Mouse (Mus musculus): ENCODE results near the gene Mtmr3.
A peak's percentile ranks its signal among the peaks of the same experiment; 100 is the strongest.

Mtmr3 gene

DNA sequence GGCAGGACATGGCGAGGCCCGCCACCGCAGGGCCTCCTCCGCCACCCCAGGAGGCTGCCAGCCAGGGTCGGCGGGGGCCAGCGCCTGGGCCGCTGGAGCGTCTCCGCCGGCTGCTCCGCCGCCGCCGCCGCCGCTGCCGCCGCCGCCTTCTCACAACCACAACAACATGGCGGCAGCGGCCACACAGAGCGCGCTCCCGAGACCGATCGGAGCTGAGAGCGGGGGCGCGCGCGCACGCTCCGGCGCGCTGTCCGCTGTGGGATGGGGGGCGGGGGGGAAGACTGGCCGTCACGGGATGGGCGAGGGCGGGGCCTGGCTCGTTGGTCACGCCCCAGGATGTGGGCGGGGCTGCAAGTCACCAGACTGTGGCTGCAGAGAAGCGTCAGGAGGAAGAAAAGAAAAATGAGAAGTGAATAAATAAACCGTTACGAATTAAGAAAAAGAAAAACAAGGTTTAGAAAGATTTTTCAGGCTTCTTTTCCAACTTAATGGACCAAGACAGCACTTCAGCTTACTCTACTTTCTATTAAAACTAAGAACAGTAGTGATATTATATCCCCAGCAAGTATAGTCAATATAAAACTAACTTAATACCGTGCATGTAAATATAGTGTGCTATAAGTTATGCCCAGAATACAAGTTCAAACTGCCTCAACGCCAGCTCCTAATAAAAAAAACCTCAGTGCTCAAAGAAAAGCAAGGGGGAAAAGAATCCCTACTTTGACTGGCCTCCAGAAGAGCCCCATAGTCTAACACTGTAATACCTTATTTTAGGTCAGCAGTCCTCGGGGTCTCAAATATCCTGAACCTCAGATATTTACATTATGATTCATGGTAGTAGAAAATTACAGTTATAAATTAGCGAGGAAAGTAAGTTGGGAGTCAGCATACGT, at the start of gene Mtmr3:
Mtmr3 (minus strand) TSS at position 256 of the 893 bp plus-strand sequence.
- DNase-seq (ENCODE audit: low spot score in 2 of 2), result peak; percentile 91 to 95

DNA sequence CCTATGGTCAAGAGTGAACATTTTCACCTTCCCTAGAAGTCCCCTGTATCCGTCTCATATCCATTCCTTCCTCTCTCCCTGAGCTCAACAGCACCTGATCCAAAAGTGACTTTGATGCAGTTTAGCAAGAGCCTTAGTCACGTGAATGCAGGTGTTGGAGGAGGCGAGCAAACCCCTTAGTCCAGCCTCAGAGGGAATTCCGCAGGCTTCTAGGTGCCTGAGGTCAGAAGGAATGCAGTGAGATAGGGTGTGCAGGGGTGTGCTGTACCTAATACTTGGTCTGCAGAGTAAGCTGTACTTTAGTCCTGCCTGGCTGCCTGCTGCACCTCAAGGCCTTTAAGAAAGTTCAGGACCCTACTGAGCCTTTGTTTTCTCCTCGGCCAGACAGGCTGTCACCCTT, 49.1 kb upstream of the Mtmr3 start:
- no peak for DNase-seq (ENCODE audit: low spot score in 2 of 2)

DNA sequence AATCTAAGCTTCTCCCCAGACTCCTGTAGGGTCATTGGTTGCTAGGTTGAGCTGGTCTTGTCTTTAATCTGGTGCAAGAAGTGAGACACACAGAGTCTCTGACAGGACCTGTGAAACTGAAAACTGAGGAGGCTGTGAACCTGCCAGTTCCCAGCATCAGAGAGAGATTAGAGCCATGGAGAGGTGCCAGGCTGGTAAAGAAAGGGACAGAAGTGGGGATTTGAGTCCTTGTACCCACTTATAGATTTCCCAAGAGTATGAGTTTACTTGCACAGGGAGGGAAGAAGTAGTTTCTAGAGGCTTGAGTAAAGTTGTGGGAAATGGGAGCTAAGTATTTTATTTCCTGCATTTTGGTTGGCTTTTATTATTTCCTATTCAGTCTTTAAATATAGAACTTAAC, 46.5 kb upstream of the Mtmr3 start:
- DNase-seq (ENCODE audit: low spot score in 2 of 2), result no peak

DNA sequence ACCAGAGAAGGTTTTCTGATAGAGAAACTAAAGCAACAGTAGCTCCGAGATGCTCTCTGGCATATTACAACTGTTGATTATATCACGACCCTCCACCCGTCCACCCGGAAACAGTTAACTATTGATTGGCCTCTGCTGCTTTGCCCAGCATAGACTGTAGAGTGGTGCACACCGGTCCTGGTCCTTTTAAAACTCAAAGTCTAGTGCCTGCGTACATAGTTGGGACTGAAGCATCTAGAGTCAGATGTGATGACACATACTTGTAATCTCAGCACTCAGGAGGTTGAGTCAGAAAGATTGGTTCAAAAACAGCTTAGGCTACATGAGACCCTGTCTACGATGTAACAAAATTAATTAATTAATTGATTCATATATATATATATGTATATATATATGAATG, 43.6 kb upstream of the Mtmr3 start:
- DNase-seq (ENCODE audit: low spot score in 2 of 2), result no peak

DNA sequence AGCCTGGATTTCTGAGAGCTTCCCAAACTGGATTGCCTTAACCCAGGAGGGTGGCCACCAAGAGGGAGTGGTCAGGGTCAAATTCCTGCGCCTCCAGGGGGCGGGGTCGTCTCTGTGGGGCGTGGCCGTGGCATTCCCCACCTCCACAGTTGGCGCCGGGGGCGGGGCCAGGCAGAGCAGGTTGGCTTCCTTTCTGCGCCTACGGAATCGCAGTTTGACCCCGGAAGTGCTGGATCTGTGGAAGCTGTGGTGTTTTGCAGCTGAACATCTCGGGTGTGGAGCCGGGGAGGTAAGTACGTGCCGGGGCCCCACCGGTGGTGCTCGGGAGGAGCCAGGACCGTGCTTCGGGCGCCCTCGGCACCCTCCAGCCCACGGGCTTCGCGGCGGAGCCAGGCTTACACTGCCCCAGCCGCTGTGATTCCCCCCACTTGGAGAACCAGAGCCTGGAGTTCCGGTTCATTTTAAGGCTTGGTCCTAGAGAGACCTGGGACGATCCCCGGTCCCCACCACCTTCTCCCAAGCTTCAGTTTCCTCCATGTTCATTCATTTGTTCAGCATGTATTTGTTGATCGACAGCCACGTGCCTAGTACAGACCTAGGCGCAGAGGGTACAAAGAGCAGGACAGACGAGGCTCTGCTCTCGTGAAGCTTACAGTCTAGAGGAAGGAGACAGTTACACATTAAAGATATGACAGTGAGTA, 43.0 kb upstream of the Mtmr3 start, which contains the start of gene Ascc2:
Ascc2 (plus strand) TSS at position 214 of the 701 bp plus-strand sequence.
- DNase-seq (ENCODE audit: low spot score in 2 of 2), result peak; percentile 98 to 99

DNA sequence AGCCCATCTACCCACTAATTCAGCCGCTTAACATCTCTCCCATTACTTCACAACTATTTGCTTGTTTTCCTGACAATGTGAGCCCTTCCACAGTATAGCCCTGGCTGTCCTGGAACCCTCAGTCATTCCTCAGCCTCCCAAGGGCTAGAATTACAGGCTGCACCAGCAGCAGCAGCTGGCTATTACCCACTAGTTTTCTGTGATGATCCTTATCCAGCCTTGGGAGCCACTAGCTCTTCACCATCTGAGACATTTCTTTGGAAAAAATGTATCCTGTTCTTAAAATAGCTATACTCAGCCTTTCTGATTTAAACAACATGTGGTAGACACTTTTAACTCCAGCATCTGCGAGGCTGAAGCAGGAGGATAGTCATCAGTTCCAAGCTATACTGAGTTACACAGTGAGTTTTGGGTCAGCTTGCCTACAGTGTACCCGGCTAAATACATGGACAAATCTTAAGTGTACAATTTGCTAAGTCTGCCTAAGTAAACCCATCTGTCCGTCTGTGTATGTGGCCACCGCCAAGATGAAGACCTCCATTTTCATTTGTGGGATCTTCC, 42.2 kb upstream of the Mtmr3 start:
- DNase-seq (ENCODE audit: low spot score in 2 of 2), result no peak

DNA sequence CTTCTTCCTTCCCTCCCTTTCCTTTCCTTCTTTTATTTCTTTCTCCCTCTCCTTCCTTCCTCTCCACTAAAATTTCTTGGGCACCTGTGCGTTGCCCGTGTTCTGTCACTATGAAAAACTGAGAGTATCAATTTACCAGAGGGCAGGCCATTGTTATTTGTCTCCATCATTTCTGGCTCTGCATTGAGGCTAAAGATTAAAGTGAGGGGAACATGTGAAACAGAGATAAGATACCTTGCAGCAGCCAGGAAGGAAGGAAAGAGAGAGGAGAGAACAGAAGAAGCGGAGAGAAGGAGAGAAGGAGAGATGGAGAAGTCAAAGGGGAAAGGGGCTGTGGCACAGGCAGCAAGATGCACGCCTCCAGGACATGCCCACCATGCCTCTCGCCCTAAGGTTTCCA, 39.7 kb upstream of the Mtmr3 start:
- no peak for DNase-seq (ENCODE audit: low spot score in 2 of 2)

DNA sequence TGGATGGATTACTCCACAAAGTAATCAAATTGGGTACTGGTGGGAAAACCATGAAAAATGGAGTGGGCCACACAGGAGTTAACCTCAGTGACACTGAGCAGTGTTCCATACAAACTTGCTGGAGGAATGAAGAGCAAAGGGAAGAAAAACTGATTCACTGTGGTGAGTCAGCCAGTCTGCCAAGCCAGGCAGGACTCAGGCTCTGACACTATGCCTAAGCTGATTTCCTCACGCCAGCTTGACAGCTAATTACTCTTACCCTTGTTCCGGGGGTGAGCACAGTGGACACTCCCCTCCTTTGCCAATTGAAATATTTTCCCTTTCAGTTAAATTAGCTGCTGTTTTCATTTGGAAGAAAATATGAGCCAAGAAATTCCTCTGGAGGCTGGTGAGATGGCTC, 38.8 kb upstream of the Mtmr3 start:
- DNase-seq (ENCODE audit: low spot score in 2 of 2), result peak; percentile 34 to 52

DNA sequence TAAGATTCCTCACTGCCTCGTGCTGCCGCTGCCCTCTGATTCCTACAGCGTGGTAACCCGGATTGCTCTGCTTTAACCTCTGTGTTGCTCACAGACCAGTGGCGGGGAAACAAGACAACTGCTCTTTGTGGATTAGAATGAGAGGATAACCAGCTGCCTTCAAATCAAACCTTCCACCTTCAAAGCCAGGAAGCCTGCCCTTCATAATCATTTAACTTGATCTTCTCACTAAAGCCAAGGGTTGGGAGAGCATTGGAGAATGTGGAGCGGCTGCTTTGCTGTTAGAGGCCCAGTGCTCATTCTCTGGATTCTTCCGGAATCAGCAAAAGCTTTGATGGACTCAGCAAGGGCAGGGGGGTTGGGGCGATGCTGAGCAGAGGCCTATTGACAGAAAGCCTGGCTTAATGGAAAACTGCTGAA, 35.2 kb upstream of the Mtmr3 start:
- no peak for DNase-seq (ENCODE audit: low spot score in 2 of 2)

DNA sequence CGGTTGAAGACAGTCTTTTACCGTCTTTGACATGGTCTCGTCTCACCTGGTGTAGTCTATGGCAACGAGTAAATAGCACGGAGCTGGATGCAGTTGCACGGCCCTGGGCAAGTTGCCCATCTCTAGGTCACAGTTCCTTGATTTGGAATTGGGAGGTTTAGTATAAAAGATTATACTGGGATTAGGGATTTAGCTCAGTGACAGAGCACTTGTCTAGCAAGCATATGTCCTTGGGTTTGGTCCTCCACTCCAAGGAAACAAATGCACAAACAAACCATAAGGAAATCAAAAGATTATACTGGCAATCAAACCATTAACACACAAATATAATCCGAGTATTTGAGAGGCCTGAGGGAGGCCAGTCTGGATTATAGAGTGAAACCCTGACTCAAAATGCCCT, 33.0 kb upstream of the Mtmr3 start:
- no peak for DNase-seq (ENCODE audit: low spot score in 2 of 2)

DNA sequence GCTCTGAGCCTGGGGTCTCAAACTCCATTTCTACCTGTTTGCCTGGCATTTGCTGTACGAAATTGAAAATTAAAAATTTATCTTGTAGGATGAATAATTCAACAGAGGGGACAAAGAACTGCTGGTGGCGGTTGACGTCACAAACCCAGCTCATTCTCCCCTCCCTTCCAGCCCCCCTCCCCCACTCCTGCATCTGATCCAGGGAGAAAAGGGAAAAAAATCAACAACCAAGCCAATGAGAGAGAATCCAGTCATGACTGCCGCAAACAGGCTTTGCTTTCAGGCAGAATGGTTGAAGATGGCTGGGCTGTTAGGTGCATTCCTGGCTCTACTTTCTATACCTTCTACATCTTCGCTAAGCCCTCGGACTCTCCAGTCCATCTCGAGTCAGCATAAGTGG, 31.3 kb upstream of the Mtmr3 start:
- DNase-seq (ENCODE audit: low spot score in 2 of 2), result no peak

DNA sequence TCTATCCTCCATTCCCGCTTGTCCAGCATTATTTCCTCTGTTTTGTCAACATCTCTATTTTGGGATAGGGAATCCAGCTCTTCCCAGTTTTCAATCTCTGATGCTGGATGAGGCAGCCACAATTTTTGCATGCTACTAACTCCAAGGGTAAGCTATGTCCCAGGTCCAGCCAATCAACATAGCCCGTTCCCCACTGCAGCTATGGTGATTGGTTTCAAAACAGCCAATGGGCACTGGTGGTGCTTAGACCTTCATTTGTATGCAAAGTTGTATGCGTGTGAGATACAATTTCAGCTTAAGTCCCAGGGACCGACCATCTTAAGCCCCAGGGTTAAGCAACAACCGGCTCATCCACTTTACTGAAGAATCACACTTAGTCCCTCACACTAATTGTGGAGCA, 28.3 kb upstream of the Mtmr3 start:
- no peak for DNase-seq (ENCODE audit: low spot score in 2 of 2)

DNA sequence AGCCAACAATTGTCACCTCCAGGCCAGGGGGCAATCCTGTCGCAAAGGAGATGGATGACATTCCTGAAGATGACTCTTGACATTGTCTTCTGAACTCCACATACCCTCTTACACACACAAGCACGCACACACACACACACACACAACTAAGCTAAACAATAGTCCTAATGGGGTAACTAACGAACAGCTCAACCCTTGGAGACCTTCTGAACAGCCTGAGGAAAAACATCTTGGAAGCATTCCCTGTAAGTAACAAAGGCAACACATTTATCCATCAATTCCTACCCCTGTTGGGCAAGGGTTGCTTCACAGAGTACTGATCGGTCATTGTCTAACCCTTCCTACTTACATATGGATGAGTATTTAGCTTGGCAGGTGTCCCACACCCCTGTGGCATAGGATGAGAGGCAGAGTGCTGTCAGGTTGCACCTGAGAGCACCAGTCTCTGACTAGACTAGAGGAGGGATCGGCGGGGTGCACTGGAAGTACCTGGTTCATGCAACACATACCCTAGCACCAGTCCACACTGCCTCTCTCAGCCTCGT, 27.9 kb upstream of the Mtmr3 start:
- no peak for DNase-seq (ENCODE audit: low spot score in 2 of 2)

DNA sequence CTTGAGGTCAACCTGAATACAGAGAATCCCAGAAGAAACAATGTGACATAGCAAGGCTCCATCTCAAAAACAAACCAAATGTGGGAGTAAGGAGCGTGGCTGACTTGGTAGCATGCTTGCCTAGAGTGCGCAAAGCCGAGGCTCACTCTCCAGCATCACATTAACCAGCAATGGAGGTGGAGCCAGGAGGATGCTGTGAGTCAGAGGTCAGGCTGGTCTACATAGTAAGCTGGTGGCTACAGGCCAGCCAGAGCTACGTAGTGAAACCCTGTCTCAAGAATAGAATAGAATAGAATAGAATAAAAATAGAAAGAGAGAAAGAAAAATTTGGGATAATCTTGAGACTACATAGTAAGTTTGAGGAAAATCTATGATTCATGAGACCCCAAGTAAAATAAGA, 27.2 kb upstream of the Mtmr3 start:
- no peak for DNase-seq (ENCODE audit: low spot score in 2 of 2)

DNA sequence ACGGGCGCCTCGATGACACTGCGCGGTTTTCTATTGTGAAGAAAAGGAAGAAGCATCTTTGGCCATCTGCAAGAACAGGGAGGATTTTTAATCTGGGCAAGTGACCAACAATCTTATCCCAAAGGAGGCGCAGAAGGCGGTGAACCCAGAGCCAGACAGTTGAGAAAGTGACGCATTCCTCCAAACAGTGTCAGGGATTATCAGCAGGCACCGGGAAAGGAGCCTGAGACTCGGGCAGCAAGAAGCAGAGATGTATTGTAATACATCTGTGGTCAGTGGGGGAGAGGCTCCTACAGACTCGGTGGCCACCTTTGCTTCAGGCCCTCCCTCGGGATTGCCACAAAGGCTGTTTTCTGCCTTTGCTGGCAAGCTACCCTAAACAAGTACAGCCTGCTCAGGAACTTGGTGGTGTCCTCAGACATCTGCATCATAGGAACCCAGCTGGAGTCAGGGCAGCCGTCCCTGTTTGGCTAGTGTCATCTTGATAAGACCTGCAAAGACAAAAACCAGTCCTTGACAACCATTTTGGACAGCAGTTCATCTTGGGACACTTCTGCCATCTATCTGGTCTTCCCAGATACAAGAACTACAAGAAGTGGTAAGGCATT, 25.9 kb upstream of the Mtmr3 start:
- peak in 1 of 2 experiments; percentile 44 for DNase-seq (ENCODE audit: low spot score in 2 of 2)

DNA sequence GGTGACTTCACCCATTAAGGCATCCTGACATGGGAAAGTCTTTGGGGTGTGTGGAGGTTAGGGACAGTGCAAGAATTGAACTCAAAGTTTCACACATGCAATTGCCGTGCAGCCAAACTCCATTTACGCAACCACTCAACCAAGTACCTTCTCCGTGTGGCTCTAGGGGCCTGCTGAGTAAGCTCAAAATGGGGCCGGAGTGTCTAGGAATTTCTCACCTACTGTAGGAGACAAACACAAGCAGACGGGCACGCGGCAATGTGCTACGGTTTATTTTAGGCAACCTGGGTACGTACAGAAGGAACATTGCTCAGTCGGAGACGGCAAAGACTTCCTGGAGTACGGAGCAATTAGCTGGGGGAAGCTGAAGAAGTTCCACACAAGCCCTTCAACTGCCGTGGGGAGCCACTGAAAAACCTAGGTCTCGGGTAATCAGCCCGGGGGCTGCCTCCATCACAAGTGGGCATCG, 25.4 kb upstream of the Mtmr3 start, which contains the start of gene Gm11032:
Gm11032 (plus strand) TSS at position 51 of the 469 bp plus-strand sequence.
- no peak for DNase-seq (ENCODE audit: low spot score in 2 of 2)

DNA sequence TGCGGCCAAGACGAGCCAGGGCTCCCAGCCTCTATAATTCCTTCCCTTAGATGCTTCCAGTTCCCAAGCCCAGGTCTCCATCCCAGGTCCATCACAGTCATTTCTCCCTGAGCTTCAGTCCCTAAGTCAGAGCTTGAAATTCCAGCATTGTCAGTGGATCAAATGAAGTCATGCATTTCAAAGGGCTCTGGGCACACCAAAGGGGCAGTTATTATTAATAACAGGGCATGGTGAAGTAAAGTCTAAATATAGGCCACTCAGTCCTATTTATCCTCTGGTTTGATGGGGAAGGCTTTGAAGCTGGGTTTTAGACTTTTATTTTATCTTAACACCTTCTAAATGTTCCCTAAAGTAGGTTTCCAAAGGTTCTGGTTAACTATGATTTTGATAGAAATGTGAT, 17.2 kb upstream of the Mtmr3 start:
- no peak for DNase-seq (ENCODE audit: low spot score in 2 of 2)

DNA sequence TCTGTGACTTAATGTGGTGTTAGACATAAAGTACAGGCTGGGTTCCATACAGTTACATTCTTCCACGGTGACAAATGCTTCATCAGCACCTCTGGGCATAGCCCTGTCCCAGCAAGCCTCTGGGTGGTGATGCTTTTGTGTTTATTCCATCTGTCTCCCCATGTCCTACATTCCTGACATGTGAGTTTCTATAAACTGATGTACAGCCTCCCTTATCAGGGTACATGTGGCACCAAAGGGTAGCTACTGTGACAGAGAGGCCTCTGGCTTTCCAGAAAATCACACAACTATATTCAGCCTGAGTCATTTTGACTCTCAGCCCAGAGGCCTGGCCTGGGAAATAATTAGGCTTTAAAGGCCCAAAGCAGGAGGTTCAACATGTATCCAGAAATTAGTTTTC, 11.9 kb upstream of the Mtmr3 start:
- DNase-seq (ENCODE audit: low spot score in 2 of 2), result no peak

DNA sequence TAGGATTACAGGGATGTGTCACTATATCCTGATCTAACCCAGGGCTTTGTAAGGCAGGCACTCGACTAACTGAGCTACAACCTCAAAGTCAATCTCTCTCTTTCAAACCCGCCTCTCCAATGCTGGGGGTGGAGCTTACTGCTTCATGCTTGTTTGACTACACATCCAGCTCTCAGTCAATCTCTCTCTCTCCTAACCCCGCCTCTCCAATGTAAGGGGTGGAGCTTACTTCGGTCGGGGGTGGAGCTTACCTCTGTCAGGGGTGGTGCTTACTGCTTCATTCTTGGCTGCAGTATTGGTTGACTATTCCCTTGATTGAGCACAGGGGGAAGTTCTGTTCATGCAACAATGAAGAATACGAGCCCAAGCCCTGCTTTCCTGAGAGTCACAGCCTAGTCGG, 10.8 kb upstream of the Mtmr3 start:
- no peak for DNase-seq (ENCODE audit: low spot score in 2 of 2)

DNA sequence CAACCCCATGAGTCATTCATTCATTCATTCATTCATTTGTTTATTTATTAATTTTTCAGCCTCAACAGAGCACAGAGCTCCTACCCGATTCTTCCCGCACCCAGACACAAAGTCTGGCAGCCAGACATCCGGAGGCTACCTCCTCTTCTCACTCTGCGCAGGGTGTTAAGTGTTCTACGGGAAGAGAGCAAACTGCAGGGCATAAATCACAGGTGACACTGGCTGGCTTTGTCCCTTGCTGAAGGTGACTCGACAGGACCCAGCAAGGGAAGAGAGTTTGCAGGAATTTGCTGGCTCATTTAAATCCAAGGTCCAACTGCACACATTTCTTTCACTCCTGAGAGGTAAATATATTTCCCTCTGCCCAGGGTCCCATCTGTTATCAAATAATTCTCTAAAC, 9.8 kb upstream of the Mtmr3 start:
- DNase-seq (ENCODE audit: low spot score in 2 of 2), result no peak

DNA sequence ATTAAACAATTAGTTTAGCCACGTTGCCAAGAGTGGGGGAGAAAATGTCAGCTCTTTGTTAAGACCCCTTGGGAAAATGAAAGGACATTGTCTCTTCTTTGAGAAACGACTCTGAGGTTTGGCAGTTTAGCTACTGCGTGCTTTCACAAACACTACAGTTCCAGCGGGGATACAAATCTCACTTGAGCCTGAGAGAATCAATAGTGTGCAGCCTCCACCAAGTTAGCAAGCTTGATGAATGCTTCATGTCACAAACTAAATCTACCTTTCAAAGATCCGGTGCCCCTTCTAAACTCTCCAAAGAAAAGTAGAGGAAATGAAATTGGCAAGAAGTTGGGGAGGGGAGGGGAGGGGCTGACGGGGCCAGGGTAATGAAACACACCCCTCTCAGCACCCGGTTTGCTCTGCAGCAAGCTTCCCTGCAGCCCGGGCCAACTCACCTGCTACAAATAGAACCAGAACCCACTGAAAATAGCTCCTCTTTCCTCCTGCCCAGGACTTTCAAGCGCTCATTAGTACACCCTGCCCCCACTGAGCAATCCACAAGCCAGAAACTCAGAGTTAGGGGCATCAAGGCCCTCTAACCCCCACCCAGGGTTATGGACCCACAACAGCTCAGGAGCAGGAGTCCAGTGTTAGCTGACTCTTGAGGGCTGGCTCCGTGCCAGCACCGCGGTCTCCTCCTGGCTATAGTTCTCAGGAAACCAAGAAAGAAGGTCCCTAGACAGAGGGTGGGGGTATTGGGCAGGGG, 8.2 kb upstream of the Mtmr3 start:
- DNase-seq (ENCODE audit: low spot score in 2 of 2), result no peak

Measured in urinary bladder, postnatal 36 days (tissue).